Mouse (Mus musculus) olfactory bulb, adult 2 months (tissue): Measurements from ENCODE around the gene Rreb1.

Experiments used
- CTCF ChIP-seq: fragments of 200-500 bp; IDR thresholded peaks from 2 replicates; pipeline ENCODE4 v1.5.1; 2012; ENCODE audit warnings: low read depth, mild to moderate bottlenecking, low read length, moderate library complexity; ENCODE audit not compliant: insufficient read depth
- POLR2A ChIP-seq: fragments of 200-500 bp; IDR thresholded peaks from 2 replicates; pipeline ENCODE4 v1.6.1; 2012; ENCODE audit warnings: mild to moderate bottlenecking, low read depth, low read length, moderate library complexity; ENCODE audit not compliant: insufficient read depth

DNA sequence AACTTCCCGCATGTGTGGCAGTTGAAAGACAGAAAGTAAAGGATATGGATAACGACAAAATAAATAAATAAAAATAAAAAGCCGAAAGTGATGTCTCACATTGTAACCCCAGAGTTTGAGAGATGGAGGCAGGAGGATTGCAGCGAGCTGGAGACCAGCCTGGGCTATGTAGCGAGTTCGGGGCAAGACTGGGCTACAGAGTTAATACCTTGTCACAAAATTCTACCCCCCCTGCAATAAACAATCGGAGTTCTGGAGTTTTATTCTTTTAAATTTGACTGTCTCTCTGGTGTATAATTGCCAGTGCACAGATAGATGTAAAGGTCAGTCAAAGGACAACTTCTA is 216.2 kb downstream of the Rreb1 start:
- TF ChIP-seq CTCF (no peak), POLR2A (no peak)
